Mouse (Mus musculus): ENCODE measurements around the gene 4930449I24Rik. TPM values are rescaled to one million over a fixed set of nuclear protein-coding genes. Genes with fewer than 3 reads are reported as not detected.
"Not testable (repeated sequence)": the region's sequence is repeated elsewhere in the genome, so short reads cannot be mapped to it uniquely, and the experiment has no call there.

4930449I24Rik gene
- not detected in 2 replicates for polyA plus RNA-seq (2014; fragmentation: Nextera tagmentation; extraction: Ambion mirVana)

DNA sequence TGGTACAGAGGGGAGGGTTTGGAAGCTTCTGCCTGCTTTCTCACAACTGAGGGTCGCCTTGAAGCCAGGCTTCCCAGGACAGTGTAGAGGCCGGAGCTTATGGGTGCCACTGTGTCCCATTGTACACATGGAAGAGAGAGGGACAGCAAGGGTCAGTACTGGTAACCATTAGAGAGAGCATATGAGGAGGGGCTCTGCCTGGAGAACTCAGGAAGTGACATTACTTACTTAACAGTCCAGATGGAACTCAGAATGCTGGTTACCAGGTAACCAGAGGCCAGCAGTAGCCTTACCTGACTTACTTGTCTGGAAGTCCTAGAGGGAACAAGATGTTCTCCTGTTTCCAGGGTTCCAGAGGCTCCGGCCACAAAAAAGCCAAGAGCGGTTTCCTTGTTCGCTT, at the start of gene 4930449I24Rik:
TSS of gene 4930449I24Rik (plus strand) at position 301 of the 400 bp plus-strand sequence.
- ATAC-seq (ENCODE audit: insufficient number of reproducible peaks, insufficient read depth, low FRiP score, low read depth); H3K4me1 ChIP-seq (ENCODE audit: control insufficient read depth in 2 of 2, insufficient read depth in 2 of 2, low read length in 2 of 2); H3K36me3 ChIP-seq (ENCODE audit: control insufficient read depth, insufficient read depth, low read length); H3K4me2 ChIP-seq (ENCODE audit: low read length); H3K27ac ChIP-seq (replicated peaks in 1 of 2; ENCODE audit: control insufficient read depth in 1 of 2, insufficient read depth in 1 of 2, low read depth in 2 of 2, low read length in 2 of 2); H3K4me3 ChIP-seq (ENCODE audit: control insufficient read depth in 1 of 2, insufficient read depth in 1 of 2, low read depth in 1 of 2, low read length in 2 of 2); H3K9me3 ChIP-seq (ENCODE audit: control insufficient read depth, low read length); H3K27me3 ChIP-seq (ENCODE audit: control insufficient read depth, insufficient read depth, low read length); H3K9ac ChIP-seq (ENCODE audit: low read length): not testable (repeated sequence)
- WGBS, result no CpG with 5 or more reads among the region's 5 CpGs

GRCm38 (mm10) chr5:146453556-146453955, 48.6 kb upstream of the 4930449I24Rik start:
- 83% methylated on average over 6 of the region's 6 CpGs for WGBS
- Histone ChIP-seq H3K4me1 (ENCODE audit: control insufficient read depth in 2 of 2, insufficient read depth in 2 of 2, low read length in 2 of 2) (no peaks in the 10 kb centered on the region), H3K9me3 (ENCODE audit: control insufficient read depth, low read length) (no peaks in the 10 kb centered on the region), H3K27ac (replicated peaks in 1 of 2; ENCODE audit: control insufficient read depth in 1 of 2, insufficient read depth in 1 of 2, low read depth in 2 of 2, low read length in 2 of 2) (no peak overlapping the region), H3K36me3 (ENCODE audit: control insufficient read depth, insufficient read depth, low read length) (no peaks in the 10 kb centered on the region), H3K4me3 (ENCODE audit: control insufficient read depth in 1 of 2, insufficient read depth in 1 of 2, low read depth in 1 of 2, low read length in 2 of 2) (no peak overlapping the region), H3K27me3 (ENCODE audit: control insufficient read depth, insufficient read depth, low read length) (no peaks in the 10 kb centered on the region), H3K4me2 (ENCODE audit: low read length) (no peak overlapping the region), H3K9ac (ENCODE audit: low read length) (no peak overlapping the region)
- no peak for ATAC-seq (ENCODE audit: insufficient number of reproducible peaks, insufficient read depth, low FRiP score, low read depth)

DNA sequence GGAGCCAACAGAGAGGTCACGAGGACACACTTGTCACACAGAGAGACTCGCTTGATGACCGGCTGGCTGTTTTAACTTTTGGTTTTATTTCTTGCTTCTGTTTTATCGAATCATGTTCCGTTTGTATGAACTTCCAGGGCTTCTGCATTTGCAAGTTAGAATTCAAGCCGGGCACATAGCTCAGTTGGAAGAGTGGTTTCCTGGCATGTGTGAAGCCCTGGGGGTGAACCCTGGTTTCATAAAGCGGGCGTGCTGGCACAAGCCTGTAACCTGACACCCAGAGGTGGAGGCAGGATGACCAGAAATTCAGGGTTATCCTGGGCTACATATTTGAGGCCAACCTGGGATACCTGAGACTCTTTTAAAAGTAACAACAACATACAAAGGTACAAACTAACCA, 40.6 kb upstream of the 4930449I24Rik start:
- Histone ChIP-seq H3K27ac (replicated peaks in 1 of 2; ENCODE audit: control insufficient read depth in 1 of 2, insufficient read depth in 1 of 2, low read depth in 2 of 2, low read length in 2 of 2) (no peak overlapping the region), H3K4me2 (ENCODE audit: low read length) (no peak overlapping the region), H3K27me3 (ENCODE audit: control insufficient read depth, insufficient read depth, low read length) (no peaks in the 10 kb centered on the region), H3K9ac (ENCODE audit: low read length) (no peak overlapping the region), H3K4me1 (ENCODE audit: control insufficient read depth in 2 of 2, insufficient read depth in 2 of 2, low read length in 2 of 2) (no peaks in the 10 kb centered on the region), H3K36me3 (ENCODE audit: control insufficient read depth, insufficient read depth, low read length) (no peaks in the 10 kb centered on the region), H3K9me3 (ENCODE audit: control insufficient read depth, low read length) (no peaks in the 10 kb centered on the region), H3K4me3 (ENCODE audit: control insufficient read depth in 1 of 2, insufficient read depth in 1 of 2, low read depth in 1 of 2, low read length in 2 of 2) (no peak overlapping the region)
- ATAC-seq (ENCODE audit: insufficient number of reproducible peaks, insufficient read depth, low FRiP score, low read depth), result no peak
- WGBS, result 69% methylated on average over 8 of the region's 8 CpGs

- Histone ChIP-seq H3K4me2 (ENCODE audit: low read length) (no peak overlapping the region), H3K4me3 (ENCODE audit: control insufficient read depth in 1 of 2, insufficient read depth in 1 of 2, low read depth in 1 of 2, low read length in 2 of 2) (no peak overlapping the region), H3K9me3 (ENCODE audit: control insufficient read depth, low read length) (no peaks in the 10 kb centered on the region), H3K27me3 (ENCODE audit: control insufficient read depth, insufficient read depth, low read length) (no peaks in the 10 kb centered on the region), H3K36me3 (ENCODE audit: control insufficient read depth, insufficient read depth, low read length) (no peaks in the 10 kb centered on the region), H3K9ac (ENCODE audit: low read length) (no peak overlapping the region), H3K4me1 (ENCODE audit: control insufficient read depth in 2 of 2, insufficient read depth in 2 of 2, low read length in 2 of 2) (no peaks in the 10 kb centered on the region), H3K27ac (replicated peaks in 1 of 2; ENCODE audit: control insufficient read depth in 1 of 2, insufficient read depth in 1 of 2, low read depth in 2 of 2, low read length in 2 of 2) (no peak overlapping the region)
- WGBS, result 90% methylated on average over 19 of the region's 19 CpGs
- ATAC-seq (ENCODE audit: insufficient number of reproducible peaks, insufficient read depth, low FRiP score, low read depth), result no peak
These were observed 35.5 kb upstream of the 4930449I24Rik start for GRCm38 (mm10) chr5:146466663-146467062.

GRCm38 (mm10) chr5:146468311-146468710, 33.9 kb upstream of the 4930449I24Rik start:
- Histone ChIP-seq H3K4me3 (ENCODE audit: control insufficient read depth in 1 of 2, insufficient read depth in 1 of 2, low read depth in 1 of 2, low read length in 2 of 2) (no peak overlapping the region), H3K4me2 (ENCODE audit: low read length) (no peak overlapping the region), H3K9ac (ENCODE audit: low read length) (no peak overlapping the region), H3K4me1 (ENCODE audit: control insufficient read depth in 2 of 2, insufficient read depth in 2 of 2, low read length in 2 of 2) (no peaks in the 10 kb centered on the region), H3K27me3 (ENCODE audit: control insufficient read depth, insufficient read depth, low read length) (no peaks in the 10 kb centered on the region), H3K36me3 (ENCODE audit: control insufficient read depth, insufficient read depth, low read length) (no peaks in the 10 kb centered on the region), H3K9me3 (ENCODE audit: control insufficient read depth, low read length) (no peaks in the 10 kb centered on the region), H3K27ac (replicated peaks in 1 of 2; ENCODE audit: control insufficient read depth in 1 of 2, insufficient read depth in 1 of 2, low read depth in 2 of 2, low read length in 2 of 2) (no peak overlapping the region)
- no peak for ATAC-seq (ENCODE audit: insufficient number of reproducible peaks, insufficient read depth, low FRiP score, low read depth)
- WGBS, result 86% methylated on average over 9 of the region's 9 CpGs

GRCm38 (mm10) chr5:146470821-146471220, 31.4 kb upstream of the 4930449I24Rik start:
- Histone ChIP-seq H3K27ac (replicated peaks in 1 of 2; ENCODE audit: control insufficient read depth in 1 of 2, insufficient read depth in 1 of 2, low read depth in 2 of 2, low read length in 2 of 2) (no peak overlapping the region), H3K27me3 (ENCODE audit: control insufficient read depth, insufficient read depth, low read length) (no peaks in the 10 kb centered on the region), H3K4me2 (ENCODE audit: low read length) (no peak overlapping the region), H3K4me1 (ENCODE audit: control insufficient read depth in 2 of 2, insufficient read depth in 2 of 2, low read length in 2 of 2) (no peaks in the 10 kb centered on the region), H3K9ac (ENCODE audit: low read length) (no peak overlapping the region), H3K4me3 (ENCODE audit: control insufficient read depth in 1 of 2, insufficient read depth in 1 of 2, low read depth in 1 of 2, low read length in 2 of 2) (no peak overlapping the region), H3K36me3 (ENCODE audit: control insufficient read depth, insufficient read depth, low read length) (no peaks in the 10 kb centered on the region), H3K9me3 (ENCODE audit: control insufficient read depth, low read length) (no peaks in the 10 kb centered on the region)
- ATAC-seq (ENCODE audit: insufficient number of reproducible peaks, insufficient read depth, low FRiP score, low read depth), result no peak
- WGBS, result 92% methylated on average over 9 of the region's 9 CpGs

- H3K4me3 ChIP-seq (ENCODE audit: control insufficient read depth in 1 of 2, insufficient read depth in 1 of 2, low read depth in 1 of 2, low read length in 2 of 2), result no peak overlapping the region
- no peaks in the 10 kb centered on the region for H3K27me3 ChIP-seq (ENCODE audit: control insufficient read depth, insufficient read depth, low read length)
- no peaks in the 10 kb centered on the region for H3K4me1 ChIP-seq (ENCODE audit: control insufficient read depth in 2 of 2, insufficient read depth in 2 of 2, low read length in 2 of 2)
- no peaks in the 10 kb centered on the region for H3K36me3 ChIP-seq (ENCODE audit: control insufficient read depth, insufficient read depth, low read length)
- H3K9ac ChIP-seq (ENCODE audit: low read length), result no peak overlapping the region
- H3K27ac ChIP-seq (replicated peaks in 1 of 2; ENCODE audit: control insufficient read depth in 1 of 2, insufficient read depth in 1 of 2, low read depth in 2 of 2, low read length in 2 of 2), result no peak overlapping the region
- ATAC-seq (ENCODE audit: insufficient number of reproducible peaks, insufficient read depth, low FRiP score, low read depth), result no peak
- no peak overlapping the region for H3K4me2 ChIP-seq (ENCODE audit: low read length)
- no peaks in the 10 kb centered on the region for H3K9me3 ChIP-seq (ENCODE audit: control insufficient read depth, low read length)
- 65% methylated on average over 5 of the region's 5 CpGs for WGBS
These were observed 30.9 kb upstream of the 4930449I24Rik start for GRCm38 (mm10) chr5:146471311-146471710.

DNA sequence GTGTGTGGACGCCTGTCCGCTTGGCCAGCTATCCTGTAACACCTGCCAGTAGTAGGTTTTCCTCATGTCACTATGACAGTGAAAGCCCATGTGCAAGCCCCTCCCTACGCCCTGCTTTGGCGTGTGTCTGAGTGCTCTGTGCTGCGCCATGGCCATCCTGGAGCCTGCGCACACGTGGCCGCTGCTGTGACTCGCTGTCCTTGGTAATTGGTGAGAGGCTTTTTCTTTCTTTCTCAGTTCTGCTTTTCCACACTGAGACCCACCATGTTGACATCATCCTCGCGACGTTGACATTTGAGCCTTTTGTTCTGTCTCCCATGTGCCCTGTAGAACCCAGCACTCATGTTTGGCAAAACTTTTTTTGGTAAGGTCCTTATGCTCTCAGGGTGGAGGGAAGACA, 30.4 kb upstream of the 4930449I24Rik start:
- Histone ChIP-seq H3K4me1 (ENCODE audit: control insufficient read depth in 2 of 2, insufficient read depth in 2 of 2, low read length in 2 of 2) (no peaks in the 10 kb centered on the region), H3K4me2 (ENCODE audit: low read length) (no peak overlapping the region), H3K27ac (replicated peaks in 1 of 2; ENCODE audit: control insufficient read depth in 1 of 2, insufficient read depth in 1 of 2, low read depth in 2 of 2, low read length in 2 of 2) (no peak overlapping the region), H3K9me3 (ENCODE audit: control insufficient read depth, low read length) (no peaks in the 10 kb centered on the region), H3K27me3 (ENCODE audit: control insufficient read depth, insufficient read depth, low read length) (no peaks in the 10 kb centered on the region), H3K4me3 (ENCODE audit: control insufficient read depth in 1 of 2, insufficient read depth in 1 of 2, low read depth in 1 of 2, low read length in 2 of 2) (no peak overlapping the region), H3K36me3 (ENCODE audit: control insufficient read depth, insufficient read depth, low read length) (no peaks in the 10 kb centered on the region), H3K9ac (ENCODE audit: low read length) (no peak overlapping the region)
- WGBS, result 82% methylated on average over 12 of the region's 12 CpGs
- no peak for ATAC-seq (ENCODE audit: insufficient number of reproducible peaks, insufficient read depth, low FRiP score, low read depth)

All from heart, embryonic 14.5 days (tissue).